Mouse (Mus musculus) hindbrain, embryonic 11.5 days (tissue): ENCODE measurements around the gene Rnls. TPM values are rescaled to one million over a fixed set of nuclear protein-coding genes. Genes with fewer than 3 reads are reported as not detected.
A peak's percentile ranks its signal among the peaks of the same experiment; 100 is the strongest.
"Not testable (repeated sequence)": the region's sequence is repeated elsewhere in the genome, so short reads cannot be mapped to it uniquely, and the experiment has no call there.

Experiments
- ATAC-seq: fragments of 200-750 bp; cut with Nextera tagmentation; 2 replicates; pipeline ENCODE4 v1.8.0; 2017; ENCODE audit warnings: mild to moderate bottlenecking, moderate TSS enrichment, moderate library complexity; ENCODE audit not compliant: low FRiP score
- DNase-seq: peaks from one replicate; pipeline ENCODE4 v3.0.0-alpha.2; 2015; ENCODE audit warnings: low spot score
- H3K27ac ChIP-seq: fragments of 300-500 bp; sonication (generic); 2 replicates; pipeline ENCODE4 v1.5.1; 2014; ENCODE audit warnings: mild to moderate bottlenecking, low read depth, low read length
- H3K27me3 ChIP-seq: fragments of 300-500 bp; sonication (generic); 2 replicates; pipeline ENCODE4 v1.6.1; 2014; ENCODE audit warnings: mild to moderate bottlenecking, low read length, moderate library complexity, mixed read lengths; ENCODE audit not compliant: control insufficient read depth, insufficient read depth
- H3K36me3 ChIP-seq: fragments of 300-500 bp; sonication (generic); 2 replicates; pipeline ENCODE4 v1.6.1; 2014; ENCODE audit warnings: mild to moderate bottlenecking, low read length, moderate library complexity, mixed read lengths; ENCODE audit not compliant: control insufficient read depth, insufficient read depth
- H3K4me1 ChIP-seq: fragments of 300-500 bp; sonication (generic); replicated peaks from 2 replicates; pipeline ENCODE4 v1.6.1; 2014; ENCODE audit warnings: low read length, mixed read lengths; ENCODE audit not compliant: control insufficient read depth, insufficient read depth
- H3K4me2 ChIP-seq: fragments of 300-500 bp; sonication (generic); replicated peaks from 2 replicates; pipeline ENCODE4 v1.6.1; 2014; ENCODE audit warnings: mild to moderate bottlenecking, low read depth, low read length
- H3K4me3 ChIP-seq: fragments of 300-500 bp; sonication (generic); 2 replicates; pipeline ENCODE4 v1.5.1; 2014; ENCODE audit warnings: low read depth, low read length
- H3K9ac ChIP-seq: fragments of 300-500 bp; sonication (generic); 2 replicates; pipeline ENCODE4 v1.6.1; 2014; ENCODE audit warnings: low read depth, low read length
- H3K9me3 ChIP-seq: fragments of 300-500 bp; sonication (generic); 2 replicates; pipeline ENCODE4 v1.6.1; 2016; ENCODE audit warnings: low read length; ENCODE audit not compliant: control insufficient read depth
- WGBS: fragments of 180-500 bp; shearing (Covaris S2); extraction: QIAGEN DNeasy Blood & Tissue Kit; methylation state at CpG from one replicate; pipeline ENCODE4 v1.1.7; 2014; 5-methylcytosine and 5-hydroxymethylcytosine counted together
- polyA plus RNA-seq: library from polyadenylated mRNA; unstranded; fragments of >200 nt; fragmentation: Nextera tagmentation; extraction: Ambion mirVana; gene quantifications from 2 replicates; pipeline ENCODE4 v1.2.1, GENCODE M21; 2014

Gene Rnls
- 8.2 and 9.8 TPM in 2 replicates for polyA plus RNA-seq

- Histone ChIP-seq H3K9ac (peak within 1 kb of the TSS; percentile 90), H3K4me1 (no peaks in the 10 kb centered on the region), H3K4me2 (peak within 1 kb of the TSS; percentile 70), H3K36me3 (no peaks in the 10 kb centered on the region), H3K27me3 (no peaks in the 10 kb centered on the region), H3K4me3 (peak within 1 kb of the TSS; percentile 60), H3K27ac (peak within 1 kb of the TSS; percentile 80), H3K9me3 (no peaks in the 10 kb centered on the region)
- 2% methylated on average over 48 of the region's 48 CpGs for WGBS
- ATAC-seq (peak; percentile 99), DNase-seq (peak; percentile 86)
Measured at GRCm38 (mm10) chr19:33391651-33392382, at the start of gene Rnls. Rnls (minus strand) TSS chr19:33392295.

GRCm38 (mm10) chr19:33429457-33429856 lies 37.4 kb upstream of the Rnls start:
- Histone ChIP-seq H3K27me3 (no peaks in the 10 kb centered on the region), H3K4me2 (no peak overlapping the region), H3K9ac (no peak overlapping the region), H3K4me1 (no peaks in the 10 kb centered on the region), H3K36me3 (no peaks in the 10 kb centered on the region), H3K27ac (no peak overlapping the region), H3K9me3 (no peaks in the 10 kb centered on the region), H3K4me3 (no peak overlapping the region)
- WGBS: 61% methylated on average over 2 of the region's 2 CpGs
- no peak for DNase-seq
- ATAC-seq: no peak

DNA sequence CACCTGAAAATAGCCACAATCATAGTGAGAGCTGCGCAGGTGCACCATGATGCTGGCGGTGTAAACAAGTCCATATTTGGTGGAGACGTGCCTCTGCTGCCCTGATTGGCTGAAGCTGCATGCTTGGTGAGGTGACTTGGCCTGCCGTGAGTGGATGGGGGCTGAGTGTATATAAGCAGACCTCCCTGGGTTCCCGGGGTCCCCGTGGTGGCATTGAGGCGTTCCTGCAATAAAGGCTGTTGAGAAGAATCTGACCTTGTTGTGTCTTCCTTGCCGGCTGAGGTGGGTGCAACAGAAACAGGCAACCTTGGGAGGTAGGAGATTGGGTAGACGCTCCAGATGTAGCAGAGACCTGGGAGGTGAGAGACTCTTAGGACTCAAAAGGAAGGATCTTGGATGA lies 27.3 kb upstream of the Rnls start:
- not testable (repeated sequence) for H3K4me2 ChIP-seq, DNase-seq, ATAC-seq, H3K27ac ChIP-seq, H3K4me3 ChIP-seq, H3K4me1 ChIP-seq, H3K27me3 ChIP-seq, H3K36me3 ChIP-seq, H3K9me3 ChIP-seq, H3K9ac ChIP-seq
- 84% methylated on average over 9 of the region's 9 CpGs for WGBS

GRCm38 (mm10) chr19:33380825-33381224 lies 11.3 kb downstream of the Rnls start:
- ATAC-seq (peak; percentile 51; the same call in 1 of the 2 replicates), DNase-seq (no peak)
- Histone ChIP-seq H3K27ac (no peak overlapping the region), H3K4me3 (no peak overlapping the region), H3K36me3 (no peaks in the 10 kb centered on the region), H3K9me3 (no peaks in the 10 kb centered on the region), H3K9ac (no peak overlapping the region), H3K4me2 (no peak overlapping the region), H3K27me3 (no peaks in the 10 kb centered on the region), H3K4me1 (no peaks in the 10 kb centered on the region)
- 94% methylated on average over 2 of the region's 2 CpGs for WGBS

DNA sequence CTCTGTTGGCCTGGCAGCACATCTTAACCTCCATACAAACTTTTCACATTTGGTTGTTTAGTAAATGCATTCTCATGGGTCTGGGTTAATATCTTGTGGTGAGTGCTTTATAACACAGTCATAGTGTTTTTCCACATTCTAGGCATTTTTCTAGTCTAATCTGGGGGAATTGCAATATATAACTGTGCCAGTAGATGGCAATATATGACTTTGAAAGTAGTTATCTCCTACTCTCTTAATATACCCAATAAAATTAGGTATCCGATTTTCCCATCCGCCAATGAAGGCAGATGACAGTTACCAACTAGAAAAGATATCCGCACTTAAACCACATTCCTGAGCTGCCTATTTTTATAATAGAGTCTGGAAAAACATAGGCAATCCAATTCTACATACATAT lies 11.7 kb downstream of the Rnls start:
- no peaks in the 10 kb centered on the region for H3K9me3 ChIP-seq
- H3K4me2 ChIP-seq: no peak overlapping the region
- ATAC-seq: 0 out of 2 replicates have a peak, but pooled peaks have one; percentile 54
- H3K36me3 ChIP-seq: no peaks in the 10 kb centered on the region
- H3K9ac ChIP-seq: no peak overlapping the region
- DNase-seq: peak; percentile 55
- H3K27me3 ChIP-seq: no peaks in the 10 kb centered on the region
- H3K27ac ChIP-seq: no peak overlapping the region
- 26% methylated on average over 3 of the region's 3 CpGs for WGBS
- H3K4me1 ChIP-seq: no peaks in the 10 kb centered on the region
- H3K4me3 ChIP-seq: no peak overlapping the region

- H3K9ac ChIP-seq: no peak overlapping the region
- no peak overlapping the region for H3K4me3 ChIP-seq
- ATAC-seq (no peak), DNase-seq (no peak)
- no peaks in the 10 kb centered on the region for H3K36me3 ChIP-seq
- H3K4me2 ChIP-seq: no peak overlapping the region
- no peaks in the 10 kb centered on the region for H3K4me1 ChIP-seq
- H3K27ac ChIP-seq: no peak overlapping the region
- WGBS: 76% methylated on average over 2 of the region's 2 CpGs
- H3K27me3 ChIP-seq: no peaks in the 10 kb centered on the region
- H3K9me3 ChIP-seq: no peaks in the 10 kb centered on the region
Measured at GRCm38 (mm10) chr19:33368808-33369207, 23.3 kb downstream of the Rnls start.

DNA sequence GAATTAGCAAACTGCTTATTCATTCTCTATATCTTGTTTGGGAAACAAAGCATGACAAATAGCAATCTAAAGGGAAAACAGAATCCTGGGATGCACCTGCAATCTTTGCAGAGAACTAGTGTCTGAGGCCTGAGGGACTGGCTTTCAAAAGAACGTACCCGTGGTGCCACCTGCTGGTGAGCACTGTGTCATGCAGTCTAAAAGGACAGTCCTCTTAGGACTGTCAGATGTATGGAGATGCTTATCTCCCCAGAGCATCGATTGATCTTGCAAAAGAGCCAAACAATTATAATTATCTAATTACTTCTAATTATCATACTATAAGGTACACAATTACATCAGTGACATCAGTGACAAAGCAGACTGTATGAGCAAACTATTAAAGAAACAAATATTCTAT lies 25.4 kb downstream of the Rnls start:
- Histone ChIP-seq H3K4me3 (no peak overlapping the region), H3K9me3 (no peaks in the 10 kb centered on the region), H3K27me3 (no peaks in the 10 kb centered on the region), H3K36me3 (no peaks in the 10 kb centered on the region), H3K4me2 (no peak overlapping the region), H3K27ac (no peak overlapping the region), H3K4me1 (no peaks in the 10 kb centered on the region), H3K9ac (no peak overlapping the region)
- peak; percentile 84 for DNase-seq
- 21% methylated on average over 3 of the region's 3 CpGs for WGBS
- ATAC-seq: peak; percentile 85

DNA sequence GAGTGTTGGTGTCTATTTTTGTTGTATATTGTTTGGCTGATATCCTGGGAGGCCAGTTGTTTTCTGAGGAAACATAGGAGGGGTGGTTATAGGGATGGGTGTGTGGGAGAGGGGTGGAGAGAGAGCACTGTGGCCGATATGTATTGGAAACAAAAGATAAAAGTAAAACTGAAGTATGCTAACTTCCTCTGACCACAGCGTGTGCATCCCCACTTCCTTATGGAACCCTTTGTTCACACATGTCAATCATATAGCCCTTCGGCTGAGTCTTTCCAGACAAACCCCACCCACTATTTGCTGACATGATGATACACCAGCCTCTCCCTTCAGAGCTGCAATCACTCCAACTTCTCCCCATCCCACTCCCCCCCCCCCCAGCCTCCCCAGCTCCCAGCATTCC lies 35.1 kb downstream of the Rnls start:
- H3K27ac ChIP-seq: no peak overlapping the region
- H3K4me2 ChIP-seq: no peak overlapping the region
- WGBS: 44% methylated on average over 3 of the region's 3 CpGs
- no peak overlapping the region for H3K4me3 ChIP-seq
- ATAC-seq: no peak
- DNase-seq: no peak
- no peaks in the 10 kb centered on the region for H3K27me3 ChIP-seq
- H3K9me3 ChIP-seq: no peaks in the 10 kb centered on the region
- no peak overlapping the region for H3K9ac ChIP-seq
- no peaks in the 10 kb centered on the region for H3K36me3 ChIP-seq
- no peaks in the 10 kb centered on the region for H3K4me1 ChIP-seq

DNA sequence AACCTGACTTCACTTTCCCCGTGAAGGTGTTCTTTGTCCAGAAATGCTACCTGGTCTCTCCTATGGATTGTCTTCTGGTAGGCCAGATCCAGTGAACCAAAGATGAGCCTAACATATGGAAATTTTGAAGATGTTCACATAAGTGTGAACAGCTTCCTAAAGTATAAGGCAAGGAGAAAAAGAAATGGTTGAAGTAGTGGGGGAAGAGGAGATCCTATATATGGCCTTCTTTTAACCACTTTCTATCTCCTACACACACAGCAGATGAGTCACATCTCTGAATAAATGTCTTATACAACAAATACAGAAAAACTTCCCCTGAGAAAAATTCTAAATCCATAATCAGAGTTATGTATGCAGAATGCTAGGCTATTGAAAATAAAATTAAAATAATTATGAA lies 52.0 kb downstream of the Rnls start:
- Histone ChIP-seq H3K27ac (no peak overlapping the region), H3K4me1 (no peaks in the 10 kb centered on the region), H3K4me2 (no peak overlapping the region), H3K27me3 (no peaks in the 10 kb centered on the region), H3K4me3 (no peak overlapping the region), H3K9me3 (no peaks in the 10 kb centered on the region), H3K36me3 (no peaks in the 10 kb centered on the region), H3K9ac (no peak overlapping the region)
- ATAC-seq (no peak), DNase-seq (no peak)
- WGBS: 98% methylated on average over 1 of the region's 1 CpGs
